Mouse (Mus musculus) forebrain, embryonic 13.5 days (tissue): ENCODE measurements around the gene Trit1. TPM values are rescaled to one million over a fixed set of nuclear protein-coding genes. Genes with fewer than 3 reads are reported as not detected.

ENCODE experiments used
- ATAC-seq: fragments of 200-750 bp; cut with Nextera tagmentation; 2 replicates; pipeline ENCODE4 v1.8.0; 2017
- H3K27ac ChIP-seq: fragments of 300-500 bp; sonication (generic); 2 replicates; pipeline ENCODE4 v1.5.1; 2015; ENCODE audit warnings: inconsistent platforms, mild to moderate bottlenecking, moderate library complexity
- H3K27me3 ChIP-seq: fragments of 300-500 bp; sonication (generic); 2 replicates; pipeline ENCODE4 v1.6.1; 2015; ENCODE audit warnings: mild to moderate bottlenecking, inconsistent platforms
- H3K36me3 ChIP-seq: fragments of 300-500 bp; sonication (generic); 2 replicates; pipeline ENCODE4 v1.6.1; 2015; ENCODE audit warnings: mild to moderate bottlenecking, inconsistent platforms; ENCODE audit not compliant: poor library complexity, severe bottlenecking
- H3K4me1 ChIP-seq: fragments of 300-500 bp; sonication (generic); 2 replicates; pipeline ENCODE4 v1.6.1; 2015; ENCODE audit warnings: inconsistent platforms
- H3K4me2 ChIP-seq: fragments of 300-500 bp; sonication (generic); 2 replicates; pipeline ENCODE4 v1.6.1; 2015; ENCODE audit warnings: inconsistent platforms, mild to moderate bottlenecking, moderate library complexity
- H3K4me3 ChIP-seq: fragments of 300-500 bp; sonication (generic); 2 replicates; pipeline ENCODE4 v1.5.1; 2015; ENCODE audit warnings: mild to moderate bottlenecking, inconsistent platforms
- H3K9ac ChIP-seq: fragments of 300-500 bp; sonication (generic); 2 replicates; pipeline ENCODE4 v1.6.1; 2015; ENCODE audit warnings: mild to moderate bottlenecking, inconsistent platforms
- H3K9me3 ChIP-seq: fragments of 300-500 bp; sonication (generic); replicated peaks from 2 replicates; pipeline ENCODE4 v1.6.1; 2016; ENCODE audit warnings: inconsistent platforms
- WGBS: fragments of 180-500 bp; shearing (Covaris S2); methylation state at CpG from one replicate; pipeline ENCODE4 v1.1.7; 2015; 5-methylcytosine and 5-hydroxymethylcytosine counted together
- polyA plus RNA-seq: library from polyadenylated mRNA; unstranded; fragments of >200 nt; fragmentation: Nextera tagmentation; extraction: Ambion mirVana; gene quantifications from 2 replicates; pipeline ENCODE4 v1.2.1, GENCODE M21; 2015

Trit1 gene
- polyA plus RNA-seq = 26.0 and 31.9 TPM in 2 replicates

- Histone ChIP-seq H3K9me3 (no peaks in the 10 kb centered on the region), H3K9ac (peak within 1 kb of the TSS; percentile 89), H3K36me3 (peaks cover 10% of the 10 kb centered on the region; the same call in 1 of the 2 replicates), H3K4me2 (peak within 1 kb of the TSS; percentile 98), H3K27ac (peak within 1 kb of the TSS; percentile 95), H3K4me3 (peak within 1 kb of the TSS; percentile 80), H3K4me1 (peaks cover 61% of the 10 kb centered on the region), H3K27me3 (no peaks in the 10 kb centered on the region)
- under 1% methylated on average over 34 of the region's 34 CpGs for WGBS
- peak; percentile 91 for ATAC-seq
These were observed at the start of gene Trit1 for GRCm38 (mm10) chr4:123016451-123016957. Gene Trit1, plus strand, starts transcription at chr4:123016597.

- no peaks in the 10 kb centered on the region for H3K27me3 ChIP-seq
- WGBS = 87% methylated on average over 4 of the region's 4 CpGs
These were observed 48.3 kb upstream of the Trit1 start for GRCm38 (mm10) chr4:122968106-122968505.

GRCm38 (mm10) chr4:122971191-122971590 is 45.2 kb upstream of the Trit1 start:
- WGBS = 84% methylated on average over 4 of the region's 4 CpGs
- Histone ChIP-seq H3K27me3 (no peaks in the 10 kb centered on the region), H3K4me1 (no peaks in the 10 kb centered on the region), H3K36me3 (no peaks in the 10 kb centered on the region), H3K4me2 (no peak overlapping the region), H3K27ac (no peak overlapping the region), H3K4me3 (no peak overlapping the region), H3K9me3 (no peaks in the 10 kb centered on the region), H3K9ac (no peak overlapping the region)
- ATAC-seq = no peak

More at GRCm38 (mm10) chr4:122968106-122968505, 48.3 kb upstream of the Trit1 start:
- no peak overlapping the region for H3K9ac ChIP-seq
- H3K4me2 ChIP-seq = no peak overlapping the region
- ATAC-seq = no peak
- no peaks in the 10 kb centered on the region for H3K36me3 ChIP-seq
- peaks cover 4% of the 10 kb centered on the region for H3K4me1 ChIP-seq
- no peaks in the 10 kb centered on the region for H3K9me3 ChIP-seq
- no peak overlapping the region for H3K4me3 ChIP-seq
- no peak overlapping the region for H3K27ac ChIP-seq

GRCm38 (mm10) chr4:122971646-122972045 is 44.8 kb upstream of the Trit1 start:
- Histone ChIP-seq H3K27me3 (no peaks in the 10 kb centered on the region), H3K4me1 (no peaks in the 10 kb centered on the region), H3K9me3 (no peaks in the 10 kb centered on the region), H3K9ac (no peak overlapping the region), H3K36me3 (no peaks in the 10 kb centered on the region), H3K4me2 (no peak overlapping the region), H3K27ac (no peak overlapping the region), H3K4me3 (no peak overlapping the region)
- 88% methylated on average over 4 of the region's 4 CpGs for WGBS
- ATAC-seq = no peak

GRCm38 (mm10) chr4:122972056-122972455 is 44.3 kb upstream of the Trit1 start:
- WGBS = 69% methylated on average over 8 of the region's 8 CpGs
- no peak for ATAC-seq
- no peak overlapping the region for H3K9ac ChIP-seq

GRCm38 (mm10) chr4:122974976-122975520 is 41.3 kb upstream of the Trit1 start:
- Histone ChIP-seq H3K4me3 (no peak overlapping the region), H3K36me3 (no peaks in the 10 kb centered on the region), H3K27ac (no peak overlapping the region), H3K4me1 (no peaks in the 10 kb centered on the region), H3K9ac (no peak overlapping the region), H3K4me2 (no peak overlapping the region), H3K9me3 (no peaks in the 10 kb centered on the region), H3K27me3 (no peaks in the 10 kb centered on the region)
- 91% methylated on average over 5 of the region's 5 CpGs for WGBS
- no peak for ATAC-seq

More at GRCm38 (mm10) chr4:122972056-122972455, 44.3 kb upstream of the Trit1 start:
- no peaks in the 10 kb centered on the region for H3K4me1 ChIP-seq
- H3K36me3 ChIP-seq = no peaks in the 10 kb centered on the region
- no peaks in the 10 kb centered on the region for H3K9me3 ChIP-seq
- H3K4me3 ChIP-seq = no peak overlapping the region
- H3K4me2 ChIP-seq = no peak overlapping the region
- H3K27me3 ChIP-seq = no peaks in the 10 kb centered on the region
- H3K27ac ChIP-seq = no peak overlapping the region

- Histone ChIP-seq H3K4me1 (no peaks in the 10 kb centered on the region), H3K36me3 (no peaks in the 10 kb centered on the region), H3K27ac (no peak overlapping the region), H3K9me3 (no peaks in the 10 kb centered on the region), H3K27me3 (peaks cover 1% of the 10 kb centered on the region; the same call in 1 of the 2 replicates), H3K4me2 (no peak overlapping the region), H3K4me3 (no peak overlapping the region), H3K9ac (no peak overlapping the region)
- WGBS = 82% methylated on average over 4 of the region's 4 CpGs
- ATAC-seq = no peak
These were observed 39.5 kb upstream of the Trit1 start for GRCm38 (mm10) chr4:122976885-122977284.

GRCm38 (mm10) chr4:122978850-122979249 is 37.5 kb upstream of the Trit1 start:
- Histone ChIP-seq H3K4me1 (peaks cover 9% of the 10 kb centered on the region), H3K4me3 (no peak overlapping the region), H3K9me3 (no peaks in the 10 kb centered on the region), H3K4me2 (no peak overlapping the region), H3K36me3 (no peaks in the 10 kb centered on the region), H3K9ac (no peak overlapping the region), H3K27ac (no peak overlapping the region), H3K27me3 (peaks cover 8% of the 10 kb centered on the region; the same call in 1 of the 2 replicates)
- 92% methylated on average over 2 of the region's 2 CpGs for WGBS
- ATAC-seq = no peak

- 81% methylated on average over 3 of the region's 3 CpGs for WGBS
- Histone ChIP-seq H3K27me3 (peaks cover 13% of the 10 kb centered on the region), H3K9me3 (no peaks in the 10 kb centered on the region), H3K36me3 (no peaks in the 10 kb centered on the region), H3K27ac (no peak overlapping the region), H3K4me2 (no peak overlapping the region), H3K9ac (no peak overlapping the region), H3K4me1 (peaks cover 9% of the 10 kb centered on the region), H3K4me3 (no peak overlapping the region)
- ATAC-seq = no peak
These were observed 36.6 kb upstream of the Trit1 start for GRCm38 (mm10) chr4:122979826-122980225.

GRCm38 (mm10) chr4:122980684-122981083 is 35.7 kb upstream of the Trit1 start:
- ATAC-seq = no peak
- Histone ChIP-seq H3K9ac (no peak overlapping the region), H3K4me2 (no peak overlapping the region), H3K36me3 (no peaks in the 10 kb centered on the region), H3K27ac (no peak overlapping the region), H3K9me3 (no peaks in the 10 kb centered on the region), H3K27me3 (peaks cover 13% of the 10 kb centered on the region), H3K4me1 (peaks cover 9% of the 10 kb centered on the region), H3K4me3 (no peak overlapping the region)
- WGBS = 81% methylated on average over 2 of the region's 2 CpGs

- no peak for ATAC-seq
- no peak overlapping the region for H3K4me3 ChIP-seq
- H3K27ac ChIP-seq = no peak overlapping the region
- no peaks in the 10 kb centered on the region for H3K9me3 ChIP-seq
- peaks cover 13% of the 10 kb centered on the region for H3K27me3 ChIP-seq
- H3K9ac ChIP-seq = no peak overlapping the region
- 95% methylated on average over 7 of the region's 7 CpGs for WGBS
- no peaks in the 10 kb centered on the region for H3K36me3 ChIP-seq
- H3K4me1 ChIP-seq = peaks cover 9% of the 10 kb centered on the region
- H3K4me2 ChIP-seq = no peak overlapping the region
These were observed 35.2 kb upstream of the Trit1 start for GRCm38 (mm10) chr4:122981238-122981637.

- Histone ChIP-seq H3K4me2 (no peak overlapping the region), H3K27me3 (peaks cover 13% of the 10 kb centered on the region), H3K9ac (no peak overlapping the region), H3K4me1 (peaks cover 9% of the 10 kb centered on the region), H3K27ac (no peak overlapping the region), H3K4me3 (no peak overlapping the region), H3K9me3 (no peaks in the 10 kb centered on the region), H3K36me3 (no peaks in the 10 kb centered on the region)
- ATAC-seq = no peak
- WGBS = 43% methylated on average over 3 of the region's 3 CpGs
These were observed 34.5 kb upstream of the Trit1 start for GRCm38 (mm10) chr4:122981930-122982329.

- WGBS = 69% methylated on average over 3 of the region's 3 CpGs
- Histone ChIP-seq H3K4me1 (peaks cover 9% of the 10 kb centered on the region), H3K4me3 (no peak overlapping the region), H3K9ac (no peak overlapping the region), H3K4me2 (peak overlapping the region; percentile 48; the same call in 1 of the 2 replicates), H3K27me3 (peaks cover 13% of the 10 kb centered on the region), H3K27ac (no peak overlapping the region), H3K9me3 (no peaks in the 10 kb centered on the region), H3K36me3 (no peaks in the 10 kb centered on the region)
- no peak for ATAC-seq
These were observed 33.9 kb upstream of the Trit1 start for GRCm38 (mm10) chr4:122982537-122982936.
